Mouse (Mus musculus) bone marrow, adult 2 months (tissue): ENCODE data around the gene Slfnl1. TPM values are rescaled to one million over a fixed set of nuclear protein-coding genes. Genes with fewer than 3 reads are reported as not detected.

Experiments
- H3K27ac ChIP-seq: fragments of 200-500 bp; 2 replicates; pipeline ENCODE4 v1.5.1; 2012; ENCODE audit warnings: low read depth, mild to moderate bottlenecking, control low read depth, inconsistent platforms, low read length; ENCODE audit not compliant: control insufficient read depth, poor library complexity, insufficient read depth
- H3K4me1 ChIP-seq: fragments of 200-500 bp; 2 replicates; pipeline ENCODE4 v1.6.1; 2011; ENCODE audit warnings: low read length; ENCODE audit not compliant: control insufficient read depth, insufficient read depth
- H3K4me3 ChIP-seq: fragments of 200-500 bp; replicated peaks from 2 replicates; pipeline ENCODE3; 2011; ENCODE audit warnings: mild to moderate bottlenecking, low read depth, low read length, control low read depth; ENCODE audit not compliant: control insufficient read depth
- CTCF ChIP-seq: fragments of 200-500 bp; IDR thresholded peaks from 2 replicates; pipeline ENCODE4 v1.5.1; 2011; ENCODE audit warnings: low read length, control low read depth; ENCODE audit not compliant: control insufficient read depth, insufficient read depth
- POLR2A ChIP-seq: fragments of 200-500 bp; IDR thresholded peaks from 2 replicates; pipeline ENCODE4 v1.6.1; 2011; ENCODE audit warnings: low read depth, mild to moderate bottlenecking, control low read depth, low read length, borderline replicate concordance; ENCODE audit not compliant: control insufficient read depth
- WGBS: fragments of 180-500 bp; shearing (Covaris S2); methylation state at CpG from one replicate; pipeline ENCODE4 v1.1.7; 2018; 5-methylcytosine and 5-hydroxymethylcytosine counted together
- polyA plus RNA-seq: library from polyadenylated mRNA; stranded (reverse); fragments of >200 nt; gene quantifications from 2 replicates; pipeline ENCODE4 v1.2.4, GENCODE M21; 2011; ENCODE audit warnings: low replicate concordance; ENCODE audit not compliant: missing spikeins, insufficient read depth, insufficient read length

Slfnl1 gene
- polyA plus RNA-seq, 1 experiment = 0.85 TPM

DNA sequence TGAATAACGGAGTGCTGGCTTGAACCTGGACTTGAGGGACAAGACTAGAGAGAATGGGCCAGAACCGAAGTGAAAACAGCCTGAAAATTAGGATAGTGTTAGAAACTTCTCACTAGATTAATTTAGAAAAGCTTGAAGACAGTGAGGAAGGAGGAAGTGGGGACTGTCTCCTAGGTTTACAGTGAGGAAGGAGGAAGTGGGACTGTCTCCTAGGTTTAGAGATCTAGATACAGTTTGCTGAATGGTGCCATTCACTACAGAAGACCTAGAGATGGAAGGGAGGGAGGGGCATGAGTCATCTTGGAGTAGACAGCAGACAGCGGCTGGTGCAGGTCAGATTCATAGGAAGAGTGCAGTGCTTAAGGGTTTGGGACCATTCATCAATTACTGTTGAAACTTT, 8.9 kb upstream of the Slfnl1 start:
- Histone ChIP-seq H3K4me3 (no peak overlapping the region), H3K27ac (no peak overlapping the region), H3K4me1 (no peaks in the 10 kb centered on the region)
- TF ChIP-seq POLR2A = no peak
- TF ChIP-seq CTCF = no peak
- WGBS = 71% methylated on average over 3 of the region's 3 CpGs

DNA sequence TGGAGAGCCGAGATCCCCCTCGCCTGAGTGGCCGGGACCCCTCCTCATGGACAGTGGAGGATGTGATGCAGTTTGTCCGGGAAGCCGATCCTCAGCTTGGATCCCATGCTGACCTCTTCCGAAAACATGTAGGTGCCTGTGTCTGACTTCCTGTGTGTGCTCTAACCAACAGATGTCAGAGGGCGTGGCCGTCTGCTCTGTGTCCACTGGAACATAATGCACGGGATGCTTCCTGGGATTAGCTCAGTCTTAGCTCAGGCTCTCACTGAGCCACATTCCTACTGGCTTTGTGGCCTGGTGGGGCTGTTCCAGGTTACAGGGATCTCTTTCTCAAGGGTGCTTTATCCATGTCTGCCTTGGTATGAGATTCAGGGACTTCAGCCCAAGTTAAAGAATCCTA, 3.9 kb upstream of the Slfnl1 start:
- Histone ChIP-seq H3K4me1 (no peaks in the 10 kb centered on the region), H3K27ac (no peak overlapping the region), H3K4me3 (no peak overlapping the region)
- 91% methylated on average over 9 of the region's 9 CpGs for WGBS
- TF ChIP-seq CTCF (no peak), POLR2A (no peak)

DNA sequence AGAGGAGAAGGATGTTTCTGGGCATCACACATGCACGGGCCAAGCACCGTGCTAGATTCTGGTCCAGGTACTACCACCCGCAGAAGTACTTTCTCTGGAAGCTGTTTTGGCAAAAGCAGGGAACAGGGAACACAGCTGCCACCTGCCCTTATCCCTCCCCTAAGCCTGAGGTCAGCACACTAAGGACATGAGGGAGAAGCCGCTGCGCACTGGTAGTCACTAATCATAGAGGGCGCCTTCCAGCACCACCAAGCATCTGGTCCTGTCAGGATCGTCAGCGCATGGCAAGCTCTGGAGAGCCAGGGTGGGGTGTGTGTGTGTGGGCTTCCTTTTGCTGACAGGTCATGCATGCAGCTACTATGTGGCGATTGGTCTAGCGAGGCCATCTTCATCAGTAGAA, 6.6 kb downstream of the Slfnl1 start:
- Histone ChIP-seq H3K27ac (no peak overlapping the region), H3K4me3 (no peak overlapping the region), H3K4me1 (no peaks in the 10 kb centered on the region)
- 91% methylated on average over 10 of the region's 10 CpGs for WGBS
- TF ChIP-seq POLR2A (no peak), CTCF (no peak)

DNA sequence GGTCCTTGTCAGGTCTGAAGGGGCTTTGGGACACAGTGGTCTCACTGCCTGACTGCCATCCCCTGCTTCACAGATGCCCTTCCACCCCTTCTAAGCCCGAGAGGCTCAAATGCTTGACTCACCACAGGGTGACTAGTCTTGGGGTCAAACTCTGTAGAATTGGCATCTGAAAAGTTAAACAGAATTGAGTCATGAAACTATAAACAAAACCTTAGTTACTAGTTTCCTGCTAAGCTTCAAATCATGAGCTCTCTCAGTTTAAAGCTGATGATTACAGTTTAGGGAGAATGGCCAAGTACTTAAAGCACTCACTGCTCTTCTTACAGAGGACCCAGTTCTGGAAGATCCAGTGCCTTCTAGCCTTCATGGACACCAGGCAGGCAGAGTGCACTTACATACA, 12.9 kb downstream of the Slfnl1 start:
- no peak for TF ChIP-seq CTCF
- TF ChIP-seq POLR2A = no peak
- H3K4me1 ChIP-seq = no peaks in the 10 kb centered on the region
- H3K27ac ChIP-seq = no peak overlapping the region
- H3K4me3 ChIP-seq = no peak overlapping the region
- 92% methylated on average over 1 of the region's 1 CpGs for WGBS

DNA sequence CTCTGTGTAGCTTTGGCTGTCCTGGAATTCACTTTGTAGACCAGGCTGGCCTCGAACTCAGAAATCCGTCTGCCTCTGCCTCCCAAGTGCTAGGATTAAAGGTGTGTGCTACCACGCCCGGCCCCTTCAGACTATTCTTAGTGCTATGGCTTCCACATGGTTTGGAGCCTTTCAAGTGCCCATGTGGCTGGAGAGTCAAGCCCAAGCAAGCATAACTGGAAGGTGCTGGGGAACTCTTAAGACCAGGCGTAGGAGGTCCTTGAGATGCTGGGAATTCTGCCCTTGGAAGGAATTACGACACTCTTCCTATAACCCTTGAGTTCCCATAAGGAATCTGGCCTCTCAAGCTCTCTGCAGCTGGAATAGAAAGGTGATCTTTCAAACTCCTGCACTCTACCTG, 24.6 kb downstream of the Slfnl1 start:
- no peak for TF ChIP-seq CTCF
- no peak for TF ChIP-seq POLR2A
- no peaks in the 10 kb centered on the region for H3K4me1 ChIP-seq
- WGBS = 89% methylated on average over 6 of the region's 6 CpGs
- H3K4me3 ChIP-seq = no peak overlapping the region
- no peak overlapping the region for H3K27ac ChIP-seq

DNA sequence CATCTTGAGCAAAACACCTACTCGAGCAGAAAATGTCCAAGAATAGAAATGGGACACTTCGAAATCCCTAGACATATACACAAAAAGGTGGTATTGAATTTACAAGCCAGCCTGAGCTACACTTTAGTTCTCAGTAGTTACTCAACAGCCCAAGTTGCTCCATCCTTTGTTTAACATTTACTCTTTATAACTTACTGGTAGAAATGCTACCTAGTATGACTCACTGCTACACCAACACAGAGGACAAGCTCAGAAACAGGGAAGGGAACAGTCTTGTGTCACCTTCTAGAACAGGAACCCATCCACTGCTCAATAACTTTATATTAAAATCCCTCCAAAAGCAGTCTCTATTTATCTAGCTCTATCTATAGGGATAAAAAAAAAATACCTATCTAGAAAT, 33.7 kb downstream of the Slfnl1 start:
- Histone ChIP-seq H3K27ac (no peak overlapping the region), H3K4me3 (no peak overlapping the region), H3K4me1 (no peaks in the 10 kb centered on the region; the same call in 1 of the 2 replicates)
- 75% methylated on average over 2 of the region's 2 CpGs for WGBS
- TF ChIP-seq POLR2A (no peak), CTCF (no peak)

DNA sequence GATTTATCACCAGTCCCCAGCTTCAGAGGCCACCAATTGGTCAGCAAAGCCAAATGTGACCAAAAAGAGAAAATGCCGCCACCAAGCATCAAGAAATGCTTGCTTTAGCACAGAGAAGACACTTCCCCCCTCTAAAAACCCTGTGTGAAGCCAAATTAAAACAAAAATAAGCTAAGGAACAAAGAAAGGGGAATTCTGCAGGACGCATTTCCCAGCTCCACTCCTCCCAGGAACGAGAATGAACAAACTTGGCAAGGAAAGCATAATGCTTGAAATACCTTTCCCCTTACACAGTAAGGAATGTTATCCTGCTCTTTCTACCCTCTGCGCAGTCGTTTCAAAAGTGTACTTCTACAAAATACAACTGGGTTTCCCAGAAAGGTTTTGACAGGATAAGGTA, 36.0 kb downstream of the Slfnl1 start:
- 81% methylated on average over 5 of the region's 5 CpGs for WGBS
- Histone ChIP-seq H3K4me3 (no peak overlapping the region), H3K27ac (no peak overlapping the region), H3K4me1 (no peaks in the 10 kb centered on the region; the same call in 1 of the 2 replicates)
- TF ChIP-seq POLR2A (no peak), CTCF (no peak)

DNA sequence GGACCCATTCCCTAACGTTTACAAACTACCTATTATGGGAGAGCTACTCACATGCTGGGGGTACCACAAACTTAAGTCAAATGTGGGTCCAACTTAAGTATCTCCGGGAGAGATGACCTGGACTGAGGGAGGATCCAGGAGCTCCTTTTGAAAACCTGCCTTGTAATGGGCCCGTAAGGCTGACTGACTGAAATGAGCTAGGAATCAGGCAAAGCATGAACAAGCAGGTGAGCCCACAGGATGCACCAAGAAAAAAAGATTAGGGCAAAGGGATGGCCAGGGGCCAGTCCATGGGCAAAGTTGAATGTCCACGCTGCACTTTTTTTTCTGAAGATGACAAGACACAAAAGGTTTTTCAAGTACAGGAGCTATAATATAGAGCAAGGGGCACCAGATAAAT, 37.0 kb downstream of the Slfnl1 start:
- Histone ChIP-seq H3K4me1 (no peaks in the 10 kb centered on the region; the same call in 1 of the 2 replicates), H3K27ac (no peak overlapping the region), H3K4me3 (peak overlapping the region; percentile 46)
- TF ChIP-seq CTCF (no peak), POLR2A (no peak)
- 7% methylated on average over 4 of the region's 4 CpGs for WGBS

DNA sequence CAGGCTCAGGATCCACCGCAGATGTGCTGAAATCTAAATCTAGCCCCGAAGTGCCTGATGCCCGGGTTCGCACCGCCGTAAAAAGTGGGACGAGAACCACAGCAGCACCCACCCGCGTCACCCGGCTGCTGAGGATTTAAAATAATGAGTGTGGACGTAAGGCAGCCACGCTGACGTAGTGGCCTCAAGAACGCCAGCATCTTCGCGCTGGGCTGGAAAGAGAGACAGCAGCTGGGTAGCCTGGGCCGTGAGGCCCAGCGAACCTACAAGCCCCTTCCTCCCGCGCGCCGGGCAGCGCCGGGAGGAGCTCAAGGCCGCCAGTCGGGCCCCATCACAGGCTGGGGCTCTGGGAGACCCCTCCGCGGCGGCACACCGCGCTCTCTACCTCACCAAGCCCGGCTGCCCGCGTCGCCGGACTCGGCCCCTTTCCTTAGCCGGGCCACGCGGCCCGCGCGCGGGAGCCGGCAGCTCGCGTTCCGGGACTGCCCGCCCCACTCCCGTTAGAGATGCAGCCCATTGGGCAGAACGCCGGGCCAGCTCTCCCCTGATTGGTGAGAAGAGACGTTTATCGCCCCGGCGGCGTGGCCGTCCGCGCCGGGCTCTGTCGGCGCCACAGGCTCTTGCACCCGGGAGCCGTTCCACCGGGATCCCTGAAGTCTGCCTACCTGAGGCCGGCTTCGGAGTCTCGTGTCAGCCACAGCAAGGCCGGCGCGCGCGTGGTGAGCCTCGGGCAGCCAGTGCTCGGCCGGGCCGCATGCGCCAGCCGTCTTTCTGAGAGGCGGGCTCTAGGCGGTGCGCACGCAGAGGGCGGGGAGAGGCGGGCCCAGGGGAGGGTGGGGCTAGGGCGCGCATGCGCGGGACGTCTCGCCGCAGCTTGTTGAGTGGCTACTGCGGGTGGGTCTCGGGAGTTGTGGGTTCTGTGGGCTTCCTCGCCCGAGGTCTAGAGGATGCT, 37.7 kb downstream of the Slfnl1 start, which contains the start of gene Ctps:
TSS of gene Ctps (minus strand) at position 791 of the 952 bp plus-strand sequence.
- peak; percentile 48; the same call in 1 of the 2 replicates for TF ChIP-seq POLR2A
- no peak for TF ChIP-seq CTCF
- Histone ChIP-seq H3K4me1 (no peaks in the 10 kb centered on the region; the same call in 1 of the 2 replicates), H3K4me3 (peak within 1 kb of the TSS; percentile 94), H3K27ac (peak within 1 kb of the TSS; percentile 57)
- WGBS = under 1% methylated on average over 97 of the region's 97 CpGs
